Mouse (Mus musculus) urinary bladder, postnatal 36 days (tissue): ENCODE measurements around the gene Rps21.

Experiments used
- DNase-seq, 2 experiments: peaks; one replicate each; pipeline ENCODE4 v3.0.0; 2022; ENCODE audit warnings: low spot score in 2 of 2, mixed read lengths in 1 of 2

Gene Rps21

DNA sequence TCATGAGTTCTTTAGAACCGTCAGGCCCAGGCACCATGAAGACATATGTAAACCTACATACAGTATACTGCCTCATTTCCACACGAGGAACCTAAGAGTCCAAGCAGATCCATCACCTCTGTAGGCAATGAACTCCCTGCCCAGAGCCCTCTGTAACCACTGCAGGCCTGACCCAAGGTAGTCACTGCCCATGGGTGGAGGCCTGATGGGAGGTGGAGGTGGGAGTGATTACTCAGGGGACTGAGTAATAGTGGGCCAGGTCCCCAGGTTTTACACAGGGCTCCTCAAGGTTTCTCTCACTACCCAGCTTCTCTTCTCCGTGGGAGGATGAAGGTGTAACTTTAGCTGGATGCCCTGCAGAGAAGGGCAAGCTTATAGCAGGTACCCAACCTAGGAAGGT, 28.0 kb upstream of the Rps21 start:
- no peak for DNase-seq

GRCm38 (mm10) chr2:180230482-180230881, 26.7 kb upstream of the Rps21 start:
- no peak for DNase-seq

DNA sequence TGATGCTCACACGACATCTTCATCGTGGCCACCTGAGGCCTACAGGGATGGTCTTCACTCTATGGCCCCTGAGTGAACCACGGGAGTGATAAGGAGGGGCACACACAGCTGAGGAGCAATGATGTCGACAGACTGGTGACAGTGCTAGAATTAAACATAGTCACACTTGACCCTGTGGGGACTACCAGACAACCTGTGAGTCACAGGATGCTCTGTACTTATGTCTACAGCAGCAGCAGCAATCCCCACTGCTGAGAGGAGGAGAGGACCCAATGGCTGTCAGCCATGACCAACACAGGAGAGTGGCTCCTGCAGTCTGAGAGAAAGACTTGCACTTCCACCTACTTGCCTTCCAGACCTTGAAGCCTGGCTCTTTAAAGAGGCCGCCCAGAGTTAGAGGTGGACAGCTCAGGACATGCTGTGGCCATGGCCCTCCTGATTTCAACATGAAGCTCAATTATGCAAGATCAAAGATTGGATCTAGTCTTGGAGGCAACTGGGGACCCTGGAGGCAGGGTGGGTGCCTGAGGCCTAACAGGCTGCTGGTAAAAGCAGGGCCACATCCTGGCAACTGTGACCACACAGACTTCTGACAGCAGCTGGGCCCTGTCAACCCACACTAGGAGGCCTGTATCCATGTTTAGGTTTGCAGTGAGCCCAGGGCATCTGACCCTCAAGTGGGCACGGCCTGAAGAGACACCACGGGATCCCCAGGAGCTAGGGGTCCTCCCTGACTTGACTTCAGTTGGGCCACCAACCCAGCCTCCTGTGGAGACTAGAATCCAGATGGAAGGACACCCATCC, 23.9 kb upstream of the Rps21 start:
- DNase-seq: peak in 1 of 2 experiments; percentile 57

GRCm38 (mm10) chr2:180234353-180234752, 22.8 kb upstream of the Rps21 start:
- DNase-seq: no peak

DNA sequence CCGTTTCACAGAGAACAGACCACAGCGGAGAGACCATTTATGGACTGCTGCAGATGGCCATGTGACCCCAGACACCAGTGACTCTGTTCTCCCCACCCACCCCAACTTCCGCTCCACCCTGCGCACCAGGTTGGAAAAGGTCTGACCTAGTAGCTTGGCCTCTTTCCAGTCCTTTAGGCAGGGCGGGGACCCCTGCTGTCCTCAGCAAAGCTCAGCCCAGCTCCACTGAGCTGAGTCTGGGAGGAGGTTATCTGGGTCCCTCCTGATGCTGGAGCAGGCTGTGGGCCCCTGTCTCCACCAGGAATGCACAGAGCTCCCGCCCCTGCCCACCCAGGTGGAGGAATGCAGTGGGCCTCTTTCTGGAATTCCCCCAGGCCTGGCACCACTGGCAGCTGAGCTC, 22.2 kb upstream of the Rps21 start:
- no peak for DNase-seq

DNA sequence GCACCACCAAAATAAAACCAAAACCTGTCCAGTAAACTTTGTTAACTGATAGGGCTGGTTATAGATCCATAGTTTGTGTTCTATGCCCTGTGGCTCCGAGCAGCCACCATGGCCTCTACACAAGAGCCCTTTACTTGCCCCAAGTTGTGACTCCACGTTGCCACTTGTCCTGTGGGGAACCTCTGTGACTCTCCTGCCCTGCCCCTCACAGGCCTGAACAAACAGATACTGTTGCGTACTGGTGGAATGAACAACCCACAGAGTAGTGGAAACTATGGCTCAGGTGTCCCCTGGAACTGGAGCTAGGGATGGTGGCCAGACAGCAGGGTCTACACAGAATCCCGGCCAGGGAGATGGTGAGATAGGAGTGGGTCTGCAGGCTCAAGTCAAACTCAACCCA, 21.4 kb upstream of the Rps21 start:
- DNase-seq: no peak

DNA sequence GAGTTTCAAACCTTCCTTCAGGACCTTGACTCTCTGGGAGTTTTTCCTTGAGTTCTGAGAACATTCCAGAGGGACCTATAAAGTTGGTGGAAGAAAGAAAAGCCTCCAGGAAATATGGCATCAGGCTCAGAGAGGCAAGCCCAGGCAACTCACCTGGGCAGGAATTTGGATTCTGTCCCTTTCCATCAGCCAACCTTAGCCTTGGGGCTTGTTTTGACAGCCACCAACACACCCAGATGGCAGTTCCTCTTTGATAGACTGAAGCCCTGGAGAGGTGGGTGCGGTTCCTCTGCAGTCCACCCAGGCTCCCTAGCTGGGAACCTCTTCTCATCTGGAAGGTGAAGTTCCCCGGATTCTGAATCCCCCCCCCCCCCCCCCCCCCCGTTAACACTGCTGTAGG, 20.7 kb upstream of the Rps21 start:
- DNase-seq: no peak

- no peak for DNase-seq
These were observed 20.2 kb upstream of the Rps21 start for GRCm38 (mm10) chr2:180236930-180237329.

GRCm38 (mm10) chr2:180237601-180238345, 19.4 kb upstream of the Rps21 start:
- DNase-seq: no peak

- no peak for DNase-seq
These were observed 18.6 kb upstream of the Rps21 start for GRCm38 (mm10) chr2:180238591-180238990.

- no peak for DNase-seq
These were observed 14.1 kb upstream of the Rps21 start for GRCm38 (mm10) chr2:180243108-180243507.

GRCm38 (mm10) chr2:180247916-180248315, 9.3 kb upstream of the Rps21 start:
- DNase-seq: no peak

- DNase-seq: no peak
These were observed 8.1 kb upstream of the Rps21 start for GRCm38 (mm10) chr2:180248947-180249660.

- peak; percentile 79 for DNase-seq
These were observed 6.1 kb upstream of the Rps21 start for GRCm38 (mm10) chr2:180250930-180251611.

DNA sequence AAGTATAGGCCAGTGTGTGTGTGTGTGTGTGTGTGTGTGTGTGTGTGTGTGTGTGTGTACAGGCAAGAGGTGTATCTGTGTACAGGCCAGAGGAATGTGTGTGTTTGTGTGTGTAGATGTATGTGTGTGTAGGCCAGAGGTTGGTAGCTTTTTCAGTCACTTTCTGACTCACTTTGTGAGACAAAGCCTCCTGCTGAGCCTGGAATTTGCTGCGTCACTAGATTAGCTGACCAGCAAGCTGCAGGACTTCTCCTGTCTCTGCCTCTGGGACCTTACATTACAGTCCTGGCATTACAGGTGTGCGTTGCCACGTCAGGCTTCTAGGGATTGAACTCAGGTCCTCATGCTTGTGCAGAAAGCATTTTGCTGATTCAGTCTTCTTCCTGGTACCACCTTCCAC, 5.3 kb upstream of the Rps21 start:
- no peak for DNase-seq

- DNase-seq: no peak
These were observed 2.6 kb upstream of the Rps21 start for GRCm38 (mm10) chr2:180254436-180255209.

DNA sequence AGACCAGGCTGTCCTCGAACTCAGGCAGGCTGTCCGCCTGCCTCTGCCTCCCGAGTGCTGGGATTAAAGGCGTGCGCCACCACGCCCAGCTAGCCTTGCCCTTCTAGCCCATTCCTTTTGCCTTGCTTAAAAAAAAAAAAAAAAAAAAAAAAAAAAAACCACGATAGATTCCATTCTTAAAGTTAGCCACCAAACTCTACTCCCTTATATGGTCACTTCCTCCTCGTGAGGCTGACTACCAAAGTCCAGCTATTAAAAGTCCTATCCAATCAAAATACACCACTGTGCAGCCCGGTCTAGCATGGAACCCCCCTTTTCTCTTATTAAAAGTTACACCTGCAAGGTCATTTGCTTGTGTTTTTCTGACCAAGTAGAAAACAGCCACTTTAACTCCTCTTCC, 1.5 kb upstream of the Rps21 start:
- no peak for DNase-seq

DNA sequence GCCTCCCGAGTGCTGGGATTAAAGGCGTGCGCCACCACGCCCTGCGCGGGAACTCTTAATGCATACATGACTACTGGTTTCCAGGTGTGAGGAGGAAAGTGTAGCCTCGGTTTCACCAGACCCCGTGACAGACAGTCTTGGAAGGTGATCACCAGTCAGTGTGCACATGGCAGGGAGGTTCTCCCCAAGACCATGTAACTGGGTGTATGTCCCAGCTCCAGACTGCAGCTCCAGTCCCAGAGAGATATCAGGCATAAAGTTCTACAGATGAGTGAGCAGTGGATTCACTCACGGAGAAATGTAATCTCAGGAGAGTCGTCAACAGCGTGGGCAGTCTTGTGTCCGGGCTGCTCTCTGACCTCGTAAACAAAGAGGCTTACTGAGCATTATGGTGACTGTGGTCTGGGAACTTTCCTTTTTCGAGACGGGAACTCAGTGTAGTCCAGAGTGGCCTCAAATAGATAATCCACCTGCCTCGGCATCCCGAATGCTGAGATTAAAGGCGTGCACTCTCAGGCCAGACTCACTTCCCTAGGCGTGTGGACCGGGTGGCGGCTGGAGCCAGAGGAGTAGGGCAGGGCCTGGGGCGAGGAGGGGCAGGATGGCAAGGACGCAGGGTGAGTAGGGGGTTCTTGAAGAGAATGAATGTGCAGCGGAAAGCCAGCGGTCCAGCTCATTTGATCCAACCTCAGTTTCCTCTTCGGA, 729 bp upstream of the Rps21 start:
- no peak for DNase-seq

DNA sequence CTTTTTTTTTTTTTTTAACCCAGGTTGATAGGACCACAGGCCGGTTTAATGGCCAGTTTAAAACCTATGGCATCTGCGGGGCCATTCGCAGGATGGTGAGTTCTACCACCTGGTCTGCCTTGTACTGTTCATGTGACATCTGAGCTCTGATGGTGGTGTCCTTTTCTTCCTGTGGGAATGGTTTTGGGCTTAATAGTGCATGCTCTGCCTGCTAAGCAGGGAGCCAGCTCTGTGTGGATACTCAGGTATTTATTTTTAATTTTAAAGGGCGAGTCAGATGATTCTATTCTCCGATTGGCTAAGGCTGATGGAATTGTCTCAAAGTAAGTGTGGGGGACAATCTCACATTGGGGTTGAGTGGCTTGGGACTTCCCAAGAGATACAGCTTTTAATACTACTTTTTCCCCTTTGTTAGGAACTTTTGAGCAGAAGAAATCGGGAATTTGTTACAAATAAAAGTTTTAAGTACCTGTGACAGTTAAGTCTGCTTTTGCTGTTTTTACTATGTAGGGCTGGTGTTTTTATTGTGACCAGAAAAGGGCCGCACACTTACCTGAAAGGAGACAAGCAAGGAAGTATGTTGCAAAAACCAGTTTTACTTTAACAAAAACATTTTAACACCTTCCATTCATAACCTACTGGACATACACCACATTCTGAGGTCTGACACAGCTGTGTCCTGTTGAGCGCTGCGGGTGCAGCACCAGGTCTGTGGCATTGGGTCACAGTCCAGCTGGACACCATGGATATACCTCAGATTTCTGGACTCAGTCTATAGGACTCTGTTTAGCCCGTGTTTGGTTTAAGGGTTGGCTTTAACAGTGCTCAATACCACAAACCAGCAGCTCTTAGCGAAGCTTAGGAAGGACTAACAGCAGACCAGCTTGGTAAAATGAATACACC, 1.0 kb downstream of the Rps21 start:
- no peak for DNase-seq
